Mouse (Mus musculus) midbrain, postnatal 0 days (tissue): ENCODE measurements around the gene Astn2. TPM values are rescaled to one million over a fixed set of nuclear protein-coding genes. Genes with fewer than 3 reads are reported as not detected.

Experiments used
- ATAC-seq: fragments of 200-750 bp; cut with Nextera tagmentation; 2 replicates; pipeline ENCODE4 v1.8.0; 2017; ENCODE audit warnings: moderate number of reproducible peaks, mild to moderate bottlenecking, moderate TSS enrichment, moderate library complexity; ENCODE audit not compliant: low FRiP score
- DNase-seq: peaks from one replicate; pipeline ENCODE4 v3.0.0-alpha.2; 2015; ENCODE audit warnings: low spot score
- H3K27ac ChIP-seq: fragments of 300-500 bp; sonication (generic); 2 replicates; pipeline ENCODE4 v1.5.1; 2014; ENCODE audit warnings: low read depth, mild to moderate bottlenecking, low read length, mixed read lengths
- H3K27me3 ChIP-seq: fragments of 300-500 bp; sonication (generic); 2 replicates; pipeline ENCODE4 v1.6.1; 2014; ENCODE audit warnings: low read length, control low read depth, mixed read lengths; ENCODE audit not compliant: insufficient read depth
- H3K36me3 ChIP-seq: fragments of 300-500 bp; sonication (generic); 2 replicates; pipeline ENCODE4 v1.6.1; 2014; ENCODE audit warnings: low read length, control low read depth, mixed read lengths; ENCODE audit not compliant: insufficient read depth
- H3K4me1 ChIP-seq: fragments of 300-500 bp; sonication (generic); 2 replicates; pipeline ENCODE4 v1.6.1; 2014; ENCODE audit warnings: mild to moderate bottlenecking, control low read depth, antibody characterized with exemption, low read length, mixed read lengths; ENCODE audit not compliant: insufficient read depth
- H3K4me2 ChIP-seq: fragments of 300-500 bp; sonication (generic); 2 replicates; pipeline ENCODE4 v1.6.1; 2014; ENCODE audit warnings: low read depth, mild to moderate bottlenecking, low read length, mixed read lengths; ENCODE audit not compliant: poor library complexity, severe bottlenecking
- H3K4me3 ChIP-seq: fragments of 300-500 bp; sonication (generic); 2 replicates; pipeline ENCODE4 v1.5.1; 2014; ENCODE audit warnings: low read depth, mild to moderate bottlenecking, low read length, moderate library complexity
- H3K9ac ChIP-seq: fragments of 300-500 bp; sonication (generic); replicated peaks from 2 replicates; pipeline ENCODE4 v1.6.1; 2014; ENCODE audit warnings: mild to moderate bottlenecking, low read length, moderate library complexity, mixed read lengths; ENCODE audit not compliant: poor library complexity, severe bottlenecking
- H3K9me3 ChIP-seq: fragments of 300-500 bp; sonication (generic); 2 replicates; pipeline ENCODE4 v1.6.1; 2016; ENCODE audit warnings: low read length, control low read depth
- CTCF ChIP-seq: IDR thresholded peaks from 2 replicates; pipeline ENCODE4 v1.5.1; 2016; ENCODE audit warnings: antibody characterized with exemption, mild to moderate bottlenecking
- WGBS: fragments of 180-500 bp; shearing (Covaris S2); extraction: QIAGEN DNeasy Blood & Tissue Kit; methylation state at CpG from one replicate; pipeline ENCODE4 v1.1.7; 2014; 5-methylcytosine and 5-hydroxymethylcytosine counted together
- polyA plus RNA-seq: library from polyadenylated mRNA; unstranded; fragments of >200 nt; fragmentation: Nextera tagmentation; extraction: Ambion mirVana; gene quantifications from 2 replicates; pipeline ENCODE4 v1.2.1, GENCODE M21; 2015
- total RNA-seq: library from RNA; depleted of rRNA; stranded (reverse); fragments of >200 nt; gene quantifications from 2 replicates; pipeline ENCODE4 v1.2.3, GENCODE M21; 2014

The Astn2 gene
- total and polyA plus RNA-seq, 2 experiments from 2014 or later: 2.5 to 34.9 TPM

DNA sequence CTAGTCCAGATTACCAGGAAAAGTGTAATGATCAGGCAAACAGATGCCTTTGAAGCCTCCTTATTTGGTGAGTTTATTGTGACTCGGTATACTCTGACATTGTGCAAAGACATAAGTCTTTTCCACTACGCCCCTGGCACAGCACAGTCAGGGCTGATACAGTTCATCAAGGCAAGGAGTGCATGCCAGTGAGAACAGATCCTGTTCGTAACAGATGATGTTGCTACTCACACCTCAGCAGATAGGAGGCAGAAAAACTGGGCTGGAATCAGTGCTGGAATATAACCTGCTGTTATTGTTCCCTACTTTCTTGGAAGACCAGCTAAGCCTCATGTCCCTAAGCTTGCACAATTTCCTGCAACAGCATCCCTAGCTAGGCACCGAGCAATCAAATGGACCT, 565.6 kb downstream of the Astn2 start:
- peak; percentile 29; the same call in 1 of the 2 replicates for TF ChIP-seq CTCF
- H3K9ac ChIP-seq: no peak overlapping the region
- no peak overlapping the region for H3K27ac ChIP-seq
- ATAC-seq: no peak
- no peak overlapping the region for H3K4me2 ChIP-seq
- no peak overlapping the region for H3K4me3 ChIP-seq
- H3K4me1 ChIP-seq: peaks cover 3% of the 10 kb centered on the region; the same call in 1 of the 2 replicates
- no peaks in the 10 kb centered on the region for H3K36me3 ChIP-seq
- H3K9me3 ChIP-seq: no peaks in the 10 kb centered on the region
- no peak for DNase-seq
- no peaks in the 10 kb centered on the region for H3K27me3 ChIP-seq
- 69% methylated on average over 4 of the region's 4 CpGs for WGBS

DNA sequence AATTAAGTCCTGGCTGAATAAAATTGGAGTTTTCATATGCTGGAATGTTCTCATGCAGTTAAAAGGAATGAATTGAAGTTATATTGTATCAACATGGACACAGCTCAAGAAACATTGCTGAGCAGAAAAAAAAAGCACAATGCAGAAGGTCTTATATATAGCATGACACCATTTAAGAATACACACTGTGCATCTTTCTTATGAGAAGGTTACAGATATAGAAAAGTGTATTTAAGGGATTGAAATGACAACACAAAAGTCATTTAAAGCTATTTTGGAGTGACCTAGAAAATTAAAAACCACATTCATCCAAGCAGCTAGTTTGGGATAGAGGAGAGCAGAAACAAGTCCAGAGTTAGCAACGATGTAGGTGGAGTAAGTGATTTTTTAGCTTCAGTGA, 571.4 kb downstream of the Astn2 start:
- DNase-seq: no peak
- Histone ChIP-seq H3K27me3 (no peaks in the 10 kb centered on the region), H3K4me2 (no peak overlapping the region), H3K4me1 (no peaks in the 10 kb centered on the region), H3K36me3 (no peaks in the 10 kb centered on the region), H3K9me3 (no peaks in the 10 kb centered on the region), H3K27ac (no peak overlapping the region), H3K4me3 (no peak overlapping the region), H3K9ac (no peak overlapping the region)
- ATAC-seq: no peak
- no peak for TF ChIP-seq CTCF
- WGBS: 93% methylated on average over 1 of the region's 1 CpGs

DNA sequence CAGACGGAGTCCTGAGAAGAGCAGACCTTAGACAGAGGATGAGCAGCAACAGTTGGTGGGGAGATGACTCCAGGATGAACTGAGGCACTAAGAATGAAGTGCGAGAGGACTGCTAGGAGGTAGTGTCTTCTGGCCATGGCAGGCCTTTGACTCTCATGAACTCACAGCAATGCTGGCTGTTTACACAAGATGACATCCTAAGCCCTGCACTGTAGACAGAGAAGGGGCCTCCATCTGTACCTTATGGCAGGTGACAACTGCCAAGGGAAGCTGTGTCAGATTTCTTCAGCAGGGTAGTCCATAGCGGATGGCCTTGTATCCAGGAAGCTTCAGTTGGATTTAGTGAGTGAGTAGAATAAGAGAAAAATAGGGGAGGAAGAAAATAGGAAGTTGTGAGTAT, 572.5 kb downstream of the Astn2 start:
- Histone ChIP-seq H3K4me1 (no peaks in the 10 kb centered on the region), H3K4me2 (no peak overlapping the region), H3K9me3 (no peaks in the 10 kb centered on the region), H3K36me3 (no peaks in the 10 kb centered on the region), H3K4me3 (no peak overlapping the region), H3K27ac (no peak overlapping the region), H3K9ac (no peak overlapping the region), H3K27me3 (no peaks in the 10 kb centered on the region)
- DNase-seq: no peak
- ATAC-seq: no peak
- WGBS: 87% methylated on average over 3 of the region's 3 CpGs
- TF ChIP-seq CTCF: no peak

DNA sequence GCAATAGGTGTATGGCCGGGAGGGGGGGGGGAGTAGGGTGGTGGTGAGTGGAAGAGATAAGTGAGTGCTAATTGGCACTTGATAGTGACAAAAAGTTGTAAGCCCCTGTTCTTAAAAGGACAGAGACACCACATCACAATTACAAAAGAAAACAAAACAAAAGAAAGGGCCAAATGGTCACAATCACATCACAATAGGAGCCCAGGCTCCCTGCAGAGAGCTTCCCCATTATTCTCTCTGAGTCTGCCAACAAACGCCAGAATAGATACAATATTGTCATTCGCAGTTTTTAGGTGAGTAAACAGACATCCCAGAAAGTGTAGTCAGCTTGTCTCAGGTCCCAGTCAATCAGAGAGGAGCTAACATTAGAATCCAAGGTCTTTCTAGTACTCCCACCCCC, 573.9 kb downstream of the Astn2 start:
- DNase-seq: no peak
- H3K4me1 ChIP-seq: no peaks in the 10 kb centered on the region

DNA sequence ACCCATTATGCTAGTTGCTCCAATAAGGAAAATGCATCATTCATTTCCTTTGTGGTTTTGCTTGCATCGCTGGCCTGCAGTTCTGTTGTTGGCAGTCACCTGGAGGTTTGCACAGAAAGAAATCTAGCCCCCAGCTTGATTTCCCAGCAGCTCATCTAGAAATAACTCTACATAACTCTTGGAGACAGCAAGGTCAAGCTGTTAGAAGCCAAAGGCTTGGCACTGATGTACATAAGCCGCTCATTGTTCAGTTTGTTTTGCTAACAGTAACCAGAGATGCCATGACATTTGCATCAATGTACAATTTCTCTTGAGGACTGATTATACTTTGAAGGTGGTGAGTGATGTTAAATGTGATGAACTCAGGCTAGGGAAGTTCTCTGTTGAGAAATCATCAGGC, 583.3 kb downstream of the Astn2 start:
- Histone ChIP-seq H3K27me3 (no peaks in the 10 kb centered on the region), H3K4me3 (no peak overlapping the region), H3K9me3 (no peaks in the 10 kb centered on the region), H3K36me3 (no peaks in the 10 kb centered on the region), H3K4me1 (no peaks in the 10 kb centered on the region), H3K9ac (no peak overlapping the region), H3K4me2 (no peak overlapping the region), H3K27ac (no peak overlapping the region)
- WGBS: 64% methylated on average over 2 of the region's 2 CpGs
- DNase-seq (no peak), ATAC-seq (no peak)
- TF ChIP-seq CTCF: no peak

More for the DNA sequence above, 573.9 kb downstream of the Astn2 start:
- ATAC-seq: no peak
- Histone ChIP-seq H3K9me3 (no peaks in the 10 kb centered on the region), H3K36me3 (no peaks in the 10 kb centered on the region), H3K27ac (no peak overlapping the region), H3K4me2 (no peak overlapping the region), H3K27me3 (no peaks in the 10 kb centered on the region), H3K9ac (no peak overlapping the region), H3K4me3 (no peak overlapping the region)
- WGBS: 10% methylated on average over 3 of the region's 3 CpGs
- TF ChIP-seq CTCF: no peak

DNA sequence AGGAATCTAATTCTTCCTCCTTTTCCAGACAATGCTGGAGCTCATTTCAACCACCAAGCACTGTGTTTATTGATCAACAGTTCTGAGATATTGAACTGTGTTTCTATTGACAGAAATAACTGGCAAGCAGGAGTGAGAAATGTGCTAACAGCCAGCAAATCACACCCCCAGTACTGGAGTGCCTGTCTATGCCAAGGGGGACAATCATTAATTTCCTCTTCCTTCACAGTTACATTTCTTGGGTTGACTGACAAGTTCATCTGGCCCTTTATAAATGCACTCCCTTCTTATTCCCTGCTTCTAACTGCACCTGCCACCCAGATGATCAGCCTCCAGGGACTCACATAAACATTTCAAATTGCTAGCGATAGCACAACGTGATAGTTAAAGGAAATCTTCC, 584.2 kb downstream of the Astn2 start:
- H3K4me1 ChIP-seq: no peaks in the 10 kb centered on the region
- 45% methylated on average over 2 of the region's 2 CpGs for WGBS
- no peak for TF ChIP-seq CTCF
- H3K27me3 ChIP-seq: no peaks in the 10 kb centered on the region
- no peak overlapping the region for H3K4me3 ChIP-seq
- no peak overlapping the region for H3K9ac ChIP-seq
- H3K4me2 ChIP-seq: no peak overlapping the region
- H3K9me3 ChIP-seq: no peaks in the 10 kb centered on the region
- H3K36me3 ChIP-seq: no peaks in the 10 kb centered on the region
- no peak overlapping the region; the same call in 1 of the 2 replicates for H3K27ac ChIP-seq
- no peak for ATAC-seq
- DNase-seq: no peak
